Mouse (Mus musculus) forebrain, embryonic 12.5 days (tissue): Measurements from ENCODE around the gene Rapgef6. TPM values are rescaled to one million over a fixed set of nuclear protein-coding genes. Genes with fewer than 3 reads are reported as not detected.

ENCODE experiments used
- ATAC-seq: fragments of 200-750 bp; cut with Nextera tagmentation; 2 replicates; pipeline ENCODE4 v1.8.0; 2017; ENCODE audit warnings: moderate TSS enrichment; ENCODE audit not compliant: low FRiP score
- H3K27ac ChIP-seq: fragments of 300-500 bp; sonication (generic); 2 replicates; pipeline ENCODE4 v1.5.1; 2016; ENCODE audit warnings: mild to moderate bottlenecking
- H3K27me3 ChIP-seq: fragments of 300-500 bp; sonication (generic); 2 replicates; pipeline ENCODE4 v1.6.1; 2016; ENCODE audit warnings: mild to moderate bottlenecking
- H3K36me3 ChIP-seq: fragments of 300-500 bp; sonication (generic); replicated peaks from 2 replicates; pipeline ENCODE4 v1.6.1; 2016; ENCODE audit warnings: mild to moderate bottlenecking
- H3K4me1 ChIP-seq: fragments of 300-500 bp; sonication (generic); 2 replicates; pipeline ENCODE4 v1.6.1; 2016
- H3K4me2 ChIP-seq: fragments of 300-500 bp; sonication (generic); 2 replicates; pipeline ENCODE4 v1.6.1; 2016; ENCODE audit warnings: mild to moderate bottlenecking, moderate library complexity
- H3K4me3 ChIP-seq: fragments of 300-500 bp; sonication (generic); replicated peaks from 2 replicates; pipeline ENCODE4 v1.5.1; 2016; ENCODE audit warnings: mild to moderate bottlenecking
- H3K9ac ChIP-seq: fragments of 300-500 bp; sonication (generic); 2 replicates; pipeline ENCODE4 v1.6.1; 2016; ENCODE audit warnings: mild to moderate bottlenecking
- H3K9me3 ChIP-seq: fragments of 300-500 bp; sonication (generic); 2 replicates; pipeline ENCODE4 v1.6.1; 2016
- whole genome bisulfite sequencing: fragments of 180-500 bp; shearing (Covaris S2); methylation state at CpG from one replicate; pipeline ENCODE4 v1.1.7; 2016; 5-methylcytosine and 5-hydroxymethylcytosine counted together
- polyA plus RNA-seq: library from polyadenylated mRNA; unstranded; fragments of >200 nt; fragmentation: Nextera tagmentation; extraction: Ambion mirVana; gene quantifications from 2 replicates; pipeline ENCODE4 v1.2.1, GENCODE M21; 2016

Rapgef6 gene
- polyA plus RNA-seq, 1 experiment from 2014 or later = 35.4 TPM

- H3K9ac ChIP-seq = no peak overlapping the region
- no peaks in the 10 kb centered on the region for H3K9me3 ChIP-seq
- no peaks in the 10 kb centered on the region for H3K36me3 ChIP-seq
- no peaks in the 10 kb centered on the region for H3K4me1 ChIP-seq
- H3K27me3 ChIP-seq = no peaks in the 10 kb centered on the region
- H3K27ac ChIP-seq = no peak overlapping the region
- no peak overlapping the region for H3K4me3 ChIP-seq
- no peak for ATAC-seq
- H3K4me2 ChIP-seq = no peak overlapping the region
These were observed 125.9 kb downstream of the Rapgef6 start for GRCm38 (mm10) chr11:54648573-54648972.

GRCm38 (mm10) chr11:54655420-54655819 lies 132.8 kb downstream of the Rapgef6 start:
- no peak overlapping the region for H3K27ac ChIP-seq
- H3K4me3 ChIP-seq = no peak overlapping the region
- ATAC-seq = no peak
- H3K36me3 ChIP-seq = peaks cover 15% of the 10 kb centered on the region; the same call in 1 of the 2 replicates
- H3K9ac ChIP-seq = no peak overlapping the region
- H3K27me3 ChIP-seq = no peaks in the 10 kb centered on the region
- H3K4me2 ChIP-seq = no peak overlapping the region
- no peaks in the 10 kb centered on the region for H3K9me3 ChIP-seq
- WGBS = 95% methylated on average over 2 of the region's 2 CpGs
- no peaks in the 10 kb centered on the region for H3K4me1 ChIP-seq

GRCm38 (mm10) chr11:54673575-54674298 lies 151.1 kb downstream of the Rapgef6 start:
- H3K27me3 ChIP-seq = no peaks in the 10 kb centered on the region
- H3K9me3 ChIP-seq = no peaks in the 10 kb centered on the region
- H3K36me3 ChIP-seq = peaks cover 9% of the 10 kb centered on the region
- no peak overlapping the region for H3K4me3 ChIP-seq
- H3K4me2 ChIP-seq = no peak overlapping the region
- ATAC-seq = no peak
- no peaks in the 10 kb centered on the region for H3K4me1 ChIP-seq
- no peak overlapping the region for H3K27ac ChIP-seq
- no peak overlapping the region for H3K9ac ChIP-seq
- WGBS = 89% methylated on average over 8 of the region's 8 CpGs

GRCm38 (mm10) chr11:54675792-54676489 lies 153.3 kb downstream of the Rapgef6 start:
- H3K36me3 ChIP-seq = peaks cover 28% of the 10 kb centered on the region
- 97% methylated on average over 2 of the region's 2 CpGs for WGBS
- H3K9me3 ChIP-seq = no peaks in the 10 kb centered on the region
- no peak overlapping the region for H3K9ac ChIP-seq
- no peak overlapping the region for H3K4me3 ChIP-seq
- no peaks in the 10 kb centered on the region for H3K4me1 ChIP-seq
- ATAC-seq = no peak
- no peak overlapping the region for H3K4me2 ChIP-seq
- no peak overlapping the region for H3K27ac ChIP-seq
- no peaks in the 10 kb centered on the region for H3K27me3 ChIP-seq

- Histone ChIP-seq H3K4me1 (no peaks in the 10 kb centered on the region), H3K4me3 (no peak overlapping the region), H3K36me3 (peaks cover 38% of the 10 kb centered on the region), H3K9me3 (no peaks in the 10 kb centered on the region), H3K27ac (no peak overlapping the region), H3K27me3 (no peaks in the 10 kb centered on the region), H3K9ac (no peak overlapping the region), H3K4me2 (no peak overlapping the region)
- ATAC-seq = no peak
- WGBS = 94% methylated on average over 2 of the region's 2 CpGs
These were observed 156.5 kb downstream of the Rapgef6 start for GRCm38 (mm10) chr11:54679141-54679540.

GRCm38 (mm10) chr11:54684831-54685230 lies 162.2 kb downstream of the Rapgef6 start:
- Histone ChIP-seq H3K4me1 (no peaks in the 10 kb centered on the region), H3K9me3 (no peaks in the 10 kb centered on the region), H3K36me3 (peaks cover 36% of the 10 kb centered on the region), H3K9ac (no peak overlapping the region), H3K4me3 (no peak overlapping the region), H3K27ac (no peak overlapping the region), H3K4me2 (no peak overlapping the region), H3K27me3 (no peaks in the 10 kb centered on the region)
- WGBS = 72% methylated on average over 2 of the region's 2 CpGs
- no peak for ATAC-seq

- H3K9me3 ChIP-seq = no peaks in the 10 kb centered on the region
- H3K36me3 ChIP-seq = peaks cover 29% of the 10 kb centered on the region
- no peaks in the 10 kb centered on the region for H3K4me1 ChIP-seq
- WGBS = 91% methylated on average over 4 of the region's 4 CpGs
- no peaks in the 10 kb centered on the region for H3K27me3 ChIP-seq
- H3K4me3 ChIP-seq = no peak overlapping the region
- no peak overlapping the region for H3K9ac ChIP-seq
- H3K27ac ChIP-seq = no peak overlapping the region
- ATAC-seq = no peak
- no peak overlapping the region for H3K4me2 ChIP-seq
These were observed 167.5 kb downstream of the Rapgef6 start for GRCm38 (mm10) chr11:54690171-54690570.

- Histone ChIP-seq H3K4me2 (no peak overlapping the region), H3K9ac (no peak overlapping the region), H3K27ac (no peak overlapping the region), H3K4me3 (no peak overlapping the region), H3K9me3 (no peaks in the 10 kb centered on the region), H3K27me3 (no peaks in the 10 kb centered on the region), H3K4me1 (no peaks in the 10 kb centered on the region), H3K36me3 (peaks cover 28% of the 10 kb centered on the region)
- WGBS = 90% methylated on average over 4 of the region's 4 CpGs
- ATAC-seq = no peak
These were observed 168.5 kb downstream of the Rapgef6 start for GRCm38 (mm10) chr11:54691179-54691578.

GRCm38 (mm10) chr11:54693696-54694095 lies 171.0 kb downstream of the Rapgef6 start:
- Histone ChIP-seq H3K4me1 (no peaks in the 10 kb centered on the region), H3K4me3 (no peak overlapping the region), H3K9ac (no peak overlapping the region), H3K9me3 (no peaks in the 10 kb centered on the region), H3K36me3 (peaks cover 36% of the 10 kb centered on the region), H3K27me3 (no peaks in the 10 kb centered on the region), H3K27ac (no peak overlapping the region), H3K4me2 (no peak overlapping the region)
- no peak for ATAC-seq
- whole genome bisulfite sequencing = 95% methylated on average over 6 of the region's 6 CpGs

- no peaks in the 10 kb centered on the region for H3K27me3 ChIP-seq
- no peak overlapping the region for H3K4me2 ChIP-seq
- no peak for ATAC-seq
- 87% methylated on average over 8 of the region's 8 CpGs for WGBS
- no peaks in the 10 kb centered on the region for H3K9me3 ChIP-seq
- no peak overlapping the region for H3K27ac ChIP-seq
- peaks cover 36% of the 10 kb centered on the region for H3K36me3 ChIP-seq
- H3K9ac ChIP-seq = no peak overlapping the region
- H3K4me1 ChIP-seq = no peaks in the 10 kb centered on the region
- H3K4me3 ChIP-seq = no peak overlapping the region
These were observed 171.6 kb downstream of the Rapgef6 start for GRCm38 (mm10) chr11:54694291-54694690.

GRCm38 (mm10) chr11:54695951-54696350 lies 173.3 kb downstream of the Rapgef6 start:
- Histone ChIP-seq H3K36me3 (peaks cover 30% of the 10 kb centered on the region), H3K9me3 (no peaks in the 10 kb centered on the region), H3K27me3 (no peaks in the 10 kb centered on the region), H3K9ac (no peak overlapping the region), H3K4me2 (no peak overlapping the region), H3K27ac (no peak overlapping the region), H3K4me3 (no peak overlapping the region), H3K4me1 (no peaks in the 10 kb centered on the region)
- ATAC-seq = no peak
- WGBS = 76% methylated on average over 4 of the region's 4 CpGs

GRCm38 (mm10) chr11:54697611-54698010 lies 175.0 kb downstream of the Rapgef6 start:
- no peak overlapping the region for H3K4me3 ChIP-seq
- WGBS = 88% methylated on average over 5 of the region's 5 CpGs
- H3K4me2 ChIP-seq = no peak overlapping the region
- no peaks in the 10 kb centered on the region for H3K27me3 ChIP-seq
- peaks cover 21% of the 10 kb centered on the region for H3K36me3 ChIP-seq
- H3K9me3 ChIP-seq = no peaks in the 10 kb centered on the region
- ATAC-seq = no peak
- H3K27ac ChIP-seq = no peak overlapping the region
- no peak overlapping the region for H3K9ac ChIP-seq
- no peaks in the 10 kb centered on the region for H3K4me1 ChIP-seq

- WGBS = 95% methylated on average over 7 of the region's 7 CpGs
- peaks cover 21% of the 10 kb centered on the region for H3K36me3 ChIP-seq
- no peak overlapping the region for H3K27ac ChIP-seq
- no peaks in the 10 kb centered on the region for H3K27me3 ChIP-seq
- H3K4me2 ChIP-seq = no peak overlapping the region
- ATAC-seq = no peak
- H3K4me3 ChIP-seq = no peak overlapping the region
- no peaks in the 10 kb centered on the region for H3K9me3 ChIP-seq
- no peaks in the 10 kb centered on the region for H3K4me1 ChIP-seq
- H3K9ac ChIP-seq = no peak overlapping the region
These were observed 176.0 kb downstream of the Rapgef6 start for GRCm38 (mm10) chr11:54698636-54699035.
